Mouse (Mus musculus) common myeloid progenitor, adult 5-6 weeks (primary cell): ENCODE data around the gene 5031439G07Rik. TPM values are rescaled to one million over a fixed set of nuclear protein-coding genes. Genes with fewer than 3 reads are reported as not detected.
A peak's percentile ranks its signal among the peaks of the same experiment; 100 is the strongest.

ENCODE experiments used
- ATAC-seq: replicated peaks from 2 replicates; pipeline ENCODE4 v1.8.0; 2016; ENCODE audit warnings: low read depth, mild to moderate bottlenecking, moderate TSS enrichment, inconsistent platforms; ENCODE audit not compliant: poor library complexity, severe bottlenecking
- total RNA-seq: library from RNA; stranded (forward); fragments of 200-1000, 187-1606 nt; gene quantifications from 2 replicates; pipeline ENCODE4 v1.2.3, GENCODE M21; 2017

5031439G07Rik gene
- total RNA-seq, 1 experiment from 2014 or later: 13.3 TPM

- ATAC-seq: peak; percentile 80
Measured at GRCm38 (mm10) chr15:84995967-84996366, 7.6 kb upstream of the 5031439G07Rik start.

DNA sequence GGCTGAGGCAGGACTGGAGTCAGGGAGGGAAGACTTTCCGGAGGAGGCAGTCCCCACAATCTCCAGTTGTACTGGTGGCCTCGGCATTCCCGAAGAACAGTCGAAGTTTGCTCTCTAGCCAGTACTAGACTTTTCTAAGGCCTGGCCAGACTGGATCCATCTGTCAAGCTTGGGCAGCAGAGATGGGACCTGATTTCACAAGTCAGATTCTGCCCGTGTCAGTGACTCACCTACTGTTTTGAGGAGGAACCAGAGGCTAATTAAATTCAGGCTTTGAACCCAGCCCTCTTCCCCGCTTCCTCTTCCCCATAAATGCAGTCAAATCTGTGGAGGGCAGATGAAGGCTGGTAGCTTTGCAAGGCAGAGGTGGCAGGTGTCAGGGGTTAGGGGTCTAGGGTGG is 6.7 kb upstream of the 5031439G07Rik start:
- peak; percentile 53 for ATAC-seq

DNA sequence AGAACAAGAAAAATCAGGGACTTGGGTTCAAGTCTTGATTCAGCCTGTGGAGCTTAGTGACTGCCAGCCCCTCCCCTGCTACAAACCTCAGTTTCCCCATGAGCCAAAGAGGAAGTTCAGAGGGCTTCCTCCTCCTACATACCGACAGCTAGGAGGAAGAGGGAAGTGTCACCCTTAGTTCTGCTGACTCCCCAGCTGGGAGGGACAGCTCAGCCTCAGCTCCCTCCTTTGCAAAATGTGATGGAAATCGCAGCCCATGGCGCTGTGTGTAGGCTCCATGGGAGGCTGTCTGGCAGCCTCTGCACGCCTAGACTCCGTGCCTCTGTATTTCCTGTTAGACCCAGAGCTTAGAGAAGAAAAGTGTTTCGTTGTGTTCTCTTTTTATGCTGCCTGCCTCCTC is 6.1 kb upstream of the 5031439G07Rik start:
- ATAC-seq: peak; percentile 73

DNA sequence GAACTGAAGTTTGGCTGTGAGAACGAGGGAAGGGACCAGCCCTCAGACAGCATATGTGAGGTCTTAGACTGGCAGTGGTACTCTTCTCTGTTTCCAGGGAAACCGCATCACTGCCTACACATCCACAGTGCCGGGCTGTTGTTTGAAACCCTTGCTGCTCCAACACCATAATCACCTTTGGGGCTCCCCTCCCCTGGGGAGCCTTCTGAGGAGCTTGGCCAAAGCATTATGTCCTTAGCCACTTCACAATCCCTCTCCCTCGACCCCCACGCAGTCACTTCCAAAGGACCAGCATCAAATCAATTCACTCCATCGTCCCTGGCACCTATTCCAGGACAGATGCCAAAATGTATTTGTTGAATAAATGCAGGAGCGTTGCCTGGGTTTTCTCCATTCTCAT is 1.4 kb upstream of the 5031439G07Rik start:
- ATAC-seq: no peak

DNA sequence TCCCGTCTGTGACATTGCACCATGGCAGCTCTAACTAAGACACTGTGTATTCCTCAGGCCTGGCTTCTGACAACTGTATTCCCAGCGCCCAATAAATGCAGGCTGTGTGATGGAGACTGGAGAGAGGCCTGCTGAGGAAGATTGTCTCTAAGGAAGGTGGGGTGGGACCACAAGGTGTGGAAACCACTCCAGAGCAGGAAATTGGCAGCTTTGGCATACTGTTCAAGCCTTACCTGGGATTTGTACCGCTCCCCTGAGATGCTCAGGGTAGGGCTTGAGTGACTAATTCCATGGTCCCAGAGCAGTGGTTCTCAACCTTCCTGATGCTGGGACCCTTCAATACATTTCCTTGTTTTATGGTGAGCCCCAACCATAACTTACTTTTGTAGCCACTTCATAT is 747 bp upstream of the 5031439G07Rik start:
- no peak for ATAC-seq

DNA sequence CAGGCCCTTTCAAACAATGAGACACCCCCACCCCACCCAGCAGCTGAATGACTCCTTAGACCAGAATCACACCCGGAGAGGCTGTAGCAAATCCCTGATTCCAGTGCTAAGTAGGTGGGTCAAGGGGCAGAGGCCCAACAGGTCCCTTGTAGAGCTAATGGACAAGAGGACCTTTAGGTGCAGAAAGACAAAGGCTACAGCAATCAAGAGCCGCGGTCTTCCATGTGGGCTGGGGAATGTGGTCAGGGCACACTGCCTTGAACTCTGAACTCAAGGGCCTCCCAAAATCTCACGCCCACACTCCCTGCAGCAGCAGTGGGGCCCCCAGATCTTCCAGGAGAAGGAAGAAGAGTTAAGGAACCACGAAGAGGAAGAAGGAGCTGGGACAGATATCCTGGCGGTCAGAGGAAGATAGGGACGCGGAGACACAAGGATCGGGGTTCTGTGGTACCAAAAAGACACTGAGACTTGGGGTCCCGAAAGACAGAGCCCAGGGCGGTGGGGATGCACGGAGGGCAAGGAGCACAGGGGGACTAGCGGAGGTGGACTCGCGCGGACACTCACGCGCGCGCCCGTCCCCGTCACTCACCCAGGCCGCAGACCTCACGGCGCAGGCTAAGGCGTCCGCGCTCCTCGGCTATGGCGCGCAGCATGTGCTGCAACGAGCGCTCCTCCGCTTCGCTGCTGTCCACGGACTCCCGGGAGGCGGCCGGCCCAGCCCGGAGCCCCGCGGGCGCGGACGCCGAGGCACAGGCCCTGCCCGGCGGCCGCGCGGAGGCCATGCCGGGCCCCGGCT is 1.1 kb downstream of the 5031439G07Rik start:
- ATAC-seq: peak; percentile 15; the same call in 1 of the 2 replicates

- peak; percentile 51 for ATAC-seq
Measured at GRCm38 (mm10) chr15:84986171-84987019, 2.0 kb downstream of the 5031439G07Rik start.

- ATAC-seq: no peak
Measured at GRCm38 (mm10) chr15:84985516-84986160, 2.7 kb downstream of the 5031439G07Rik start.

DNA sequence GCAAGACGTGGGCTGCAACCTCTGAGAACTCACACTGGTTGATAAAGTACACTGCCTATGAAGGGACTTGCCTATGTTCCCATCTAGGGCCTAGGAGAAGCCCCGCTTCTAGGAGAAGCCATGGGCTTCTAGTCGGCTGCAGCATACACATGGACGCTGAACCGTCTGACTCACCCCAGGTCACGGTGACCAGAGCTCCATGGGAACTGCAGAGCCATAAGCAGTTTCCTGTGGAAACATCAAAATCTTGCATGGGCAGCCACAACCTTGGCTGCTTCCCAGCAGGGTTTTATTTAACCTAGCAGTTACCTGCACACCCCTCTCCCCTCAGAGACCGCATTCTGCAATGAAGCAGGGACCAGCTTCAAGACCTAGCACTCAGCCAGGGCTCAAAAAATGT is 4.6 kb downstream of the 5031439G07Rik start:
- ATAC-seq: no peak

DNA sequence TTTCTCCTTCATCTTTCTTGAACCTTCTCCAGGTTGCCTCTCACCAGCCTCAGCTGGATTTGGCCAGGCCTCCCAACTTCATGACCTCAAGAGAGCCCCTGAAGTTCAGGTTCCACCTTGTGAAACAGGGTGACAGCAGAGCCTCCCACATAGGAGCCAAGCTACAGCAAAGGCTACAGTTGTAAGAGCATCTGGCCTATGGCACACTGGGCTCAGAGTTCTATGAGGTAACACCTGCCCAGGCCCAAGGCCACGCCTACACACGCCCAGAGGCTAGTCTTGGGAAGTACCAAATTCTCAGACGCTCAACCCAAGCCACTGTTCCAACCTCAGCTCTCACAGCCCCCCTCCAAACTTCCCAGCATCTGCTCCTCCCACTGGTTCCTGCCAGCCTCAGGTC is 5.5 kb downstream of the 5031439G07Rik start:
- no peak for ATAC-seq

DNA sequence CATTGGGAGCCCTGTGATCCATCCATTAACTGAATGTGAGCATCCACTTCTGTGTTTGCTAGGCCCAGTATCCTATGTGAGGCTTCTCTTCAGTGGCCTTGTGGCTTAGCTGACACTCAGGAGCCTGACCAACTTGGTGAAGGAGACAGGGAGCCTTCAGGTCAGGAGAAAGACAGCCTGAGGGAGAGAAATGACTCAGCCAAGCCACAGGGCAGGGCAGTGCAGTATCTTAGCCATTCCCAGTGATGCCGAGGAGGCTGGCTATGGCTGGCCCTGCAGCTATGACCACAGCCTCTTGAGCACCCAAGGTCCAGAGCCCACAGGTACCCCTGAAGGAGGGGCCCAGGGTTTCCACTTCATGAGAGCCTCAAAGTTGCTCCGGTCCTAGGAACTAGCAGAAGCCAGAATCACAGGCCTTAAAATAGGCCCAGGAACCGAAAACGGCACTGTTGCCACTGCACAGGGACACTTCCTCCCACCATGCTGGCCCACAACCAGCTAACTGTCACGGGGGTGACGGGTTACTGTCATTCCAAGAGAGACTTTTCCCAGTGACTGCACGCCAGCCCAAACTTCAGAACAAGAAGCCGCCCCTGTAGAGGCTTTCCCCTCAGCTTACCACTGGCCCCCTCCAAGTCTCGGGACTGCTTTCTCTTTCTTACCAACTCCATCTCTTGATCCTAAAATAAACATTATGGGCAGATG is 6.6 kb downstream of the 5031439G07Rik start:
- 0 out of 2 replicates have a peak, but pooled peaks have one; percentile 34 for ATAC-seq

DNA sequence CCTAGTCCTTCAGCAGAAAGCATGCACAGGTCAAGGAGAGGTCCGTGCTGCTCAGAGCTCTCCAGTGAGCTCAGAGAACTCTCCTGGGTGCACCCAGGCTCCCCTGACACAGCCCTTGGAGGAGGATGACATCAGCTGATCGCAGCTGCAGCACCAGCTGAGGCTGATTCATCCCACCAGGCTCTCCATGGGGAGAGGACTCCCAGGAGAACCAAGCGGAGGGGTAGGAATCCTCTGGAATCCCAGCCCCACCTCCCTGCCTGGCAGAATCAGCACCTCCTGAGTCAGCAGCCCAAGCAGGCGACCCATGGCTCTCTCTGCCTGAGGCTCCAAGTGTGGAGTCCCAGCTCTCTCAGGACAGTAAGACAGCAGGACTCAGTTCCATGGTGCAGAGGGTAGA is 12.6 kb downstream of the 5031439G07Rik start:
- ATAC-seq: no peak

DNA sequence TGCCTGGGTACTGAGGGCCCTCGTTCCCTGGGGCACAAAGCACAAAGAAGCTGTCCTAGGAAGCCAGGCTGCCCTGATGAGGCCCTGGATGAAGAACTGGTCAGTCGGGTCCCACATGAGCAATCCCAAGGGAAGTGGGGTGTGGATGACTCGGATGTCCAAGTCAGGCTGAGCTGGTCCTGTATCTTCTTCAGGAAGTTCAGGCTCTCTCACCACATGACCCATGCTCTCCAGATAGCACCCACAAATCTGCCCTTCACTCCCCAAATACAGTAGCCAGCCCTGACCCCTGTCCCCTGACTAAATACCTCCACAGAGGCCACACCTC is 14.8 kb downstream of the 5031439G07Rik start:
- no peak for ATAC-seq

GRCm38 (mm10) chr15:84972860-84973543 is 15.3 kb downstream of the 5031439G07Rik start:
- no peak for ATAC-seq

DNA sequence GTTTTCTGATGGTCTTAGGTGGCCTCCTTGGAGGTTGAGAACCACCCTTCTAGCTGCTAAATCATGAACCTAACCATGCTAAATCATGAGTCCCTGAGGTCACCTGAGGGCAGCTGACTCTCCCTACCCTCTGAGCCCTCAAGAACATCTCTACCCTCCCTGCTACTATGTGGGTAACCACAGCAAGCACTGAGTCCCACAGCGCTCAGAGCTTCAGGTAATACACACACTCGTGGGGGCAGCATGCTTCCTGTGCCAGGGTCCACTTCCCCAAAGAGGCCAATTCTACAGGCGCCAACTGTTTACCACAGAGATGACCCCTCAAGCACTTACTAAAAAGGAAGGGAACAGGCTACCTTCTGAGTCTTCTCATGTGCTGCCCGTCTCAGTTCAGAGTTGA is 19.8 kb downstream of the 5031439G07Rik start:
- peak; percentile 74 for ATAC-seq

DNA sequence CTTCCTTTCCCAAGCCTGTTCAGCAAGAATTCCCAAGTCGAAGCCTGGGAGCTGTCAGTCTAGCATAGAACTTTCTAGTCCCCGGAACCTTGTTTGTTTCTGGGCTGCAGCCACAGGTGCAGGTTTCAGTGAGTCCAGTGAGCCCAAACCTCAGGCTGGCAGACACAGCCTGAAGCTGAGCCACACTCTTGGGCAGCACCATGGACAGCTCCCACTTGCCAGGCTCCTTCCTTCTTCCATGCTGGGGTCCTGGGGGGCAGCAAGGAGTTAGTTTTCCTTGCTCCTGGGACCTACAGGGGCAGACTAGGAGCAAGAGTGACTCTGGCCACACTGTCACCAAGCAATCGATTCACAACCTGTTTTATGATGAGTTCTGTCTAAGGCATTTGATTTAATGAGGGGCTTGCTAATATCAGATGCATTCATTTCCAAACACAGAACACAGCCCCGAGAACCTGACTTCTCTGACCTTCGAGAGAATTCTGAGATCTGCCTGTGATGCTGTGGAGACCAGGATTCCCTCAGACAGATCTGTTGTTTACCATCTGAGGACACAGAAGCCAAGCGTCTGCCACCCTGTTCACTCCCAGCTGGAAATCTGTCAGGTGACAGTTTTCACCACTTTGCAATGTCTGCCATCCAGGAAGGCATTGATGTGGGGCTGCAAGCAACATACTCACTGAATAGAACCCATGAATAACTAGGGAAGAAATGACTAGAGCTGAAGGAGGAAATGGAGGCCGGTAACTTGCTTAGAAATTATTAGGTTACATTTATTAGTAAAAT is 22.6 kb downstream of the 5031439G07Rik start:
- ATAC-seq: peak; percentile 74

DNA sequence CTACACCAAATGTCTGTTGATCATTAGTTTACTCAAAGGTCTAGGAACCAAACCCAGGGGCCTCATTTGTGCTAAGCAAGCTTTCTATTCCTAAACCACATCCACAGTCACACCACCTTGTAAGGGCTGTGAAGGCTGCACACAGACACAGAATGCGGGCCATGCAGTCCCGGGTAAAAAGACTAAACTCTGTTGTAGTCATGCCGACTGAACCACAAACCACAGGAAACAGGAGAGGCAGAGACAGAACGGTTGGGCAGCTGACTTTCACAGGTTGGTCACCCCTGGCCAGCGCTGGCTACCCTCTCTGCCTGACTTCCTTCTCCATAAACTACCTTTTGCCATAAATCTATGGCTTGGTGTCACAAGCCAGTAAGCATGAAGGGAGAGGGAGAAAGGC is 23.6 kb downstream of the 5031439G07Rik start:
- ATAC-seq: peak; percentile 67

- no peak for ATAC-seq
Measured at GRCm38 (mm10) chr15:84962518-84962917, 25.8 kb downstream of the 5031439G07Rik start.

- no peak for ATAC-seq
Measured at GRCm38 (mm10) chr15:84960692-84961091, 27.7 kb downstream of the 5031439G07Rik start.
